32 mouse cellular contexts compared by ENCODE assay signal in the genomic region with DNA sequence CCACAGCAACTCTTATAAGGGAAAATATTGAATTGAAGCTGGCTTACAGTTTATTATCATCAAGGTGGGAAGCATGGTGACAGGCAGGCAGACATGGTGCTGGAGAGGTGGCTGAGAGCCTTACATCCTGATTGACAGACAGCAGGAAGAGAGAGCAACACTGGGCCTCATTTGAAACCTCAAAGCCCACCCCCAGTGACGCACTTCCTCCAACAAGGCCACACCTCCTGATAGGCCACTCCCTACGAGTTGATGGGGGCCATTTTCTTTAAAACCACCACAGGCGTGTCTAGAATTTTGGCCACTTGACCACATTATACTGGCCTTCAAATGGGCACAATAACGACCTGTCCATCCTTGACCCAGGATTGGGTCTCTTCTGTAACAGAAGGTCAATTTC. TPM values are rescaled to one million over a fixed set of nuclear protein-coding genes. Genes with fewer than 3 reads are reported as not detected.
A peak's percentile ranks its signal among the peaks of the same experiment; 100 is the strongest.
DNase-seq lines count a peak whose midpoint lies in the region; TF ChIP-seq lines count a peak whose summit lies in the region.
"Had no signal": no experiment of that assay in that cellular context is flagged by ENCODE, and none has a peak within 500 bp of the region (broad histone marks: within the 10 kb centered on the region; RNA-seq: fewer than 3 reads in every experiment).

No protein-coding gene starts in this region.

- intact Hi-C loops in left cerebral cortex, postnatal 4 days (cut with DNase I), result no loop called here

- no peaks in the 10 kb centered on the region for H3K27me3 ChIP-seq in ES-Bruce4 (ENCODE audit: control insufficient read depth, insufficient read depth, low read length, poor library complexity, severe bottlenecking)
- H3K27me3 ChIP-seq: embryonic facial prominence, embryonic 12.5 days; embryonic facial prominence, embryonic 15.5 days; forebrain, embryonic 12.5 days; heart, embryonic 12.5 days; heart, embryonic 15.5 days had no signal

- no peaks in the 10 kb centered on the region for H3K4me1 ChIP-seq in ES-Bruce4 (ENCODE audit: control insufficient read depth, insufficient read depth, low read length)

- no peak overlapping the region for H3K27ac ChIP-seq in ES-Bruce4 (ENCODE audit: insufficient read depth, low read length)
- H3K27ac ChIP-seq: embryonic facial prominence, embryonic 12.5 days; embryonic facial prominence, embryonic 15.5 days; forebrain, embryonic 12.5 days; heart, embryonic 15.5 days; hindbrain, embryonic 10.5 days; hindbrain, embryonic 14.5 days; hindbrain, postnatal 0 days had no signal

- TF ChIP-seq POLR2A in ES-Bruce4 (IDR thresholded peaks at IDR 0.05; ENCODE audit: insufficient read depth, low read length), result no peak

- TF ChIP-seq EP300 in ES-Bruce4 (IDR thresholded peaks at IDR 0.05; ENCODE audit: insufficient read depth, low read depth, low read length), result no peak

- H3K9ac ChIP-seq in ES-Bruce4 (ENCODE audit: low read depth, poor library complexity, severe bottlenecking), result no peak overlapping the region
- H3K9ac ChIP-seq: embryonic facial prominence, embryonic 12.5 days; embryonic facial prominence, embryonic 15.5 days; forebrain, embryonic 12.5 days; heart, embryonic 12.5 days; heart, embryonic 15.5 days; hindbrain, embryonic 14.5 days had no signal

- no peaks in the 10 kb centered on the region for H3K9me3 ChIP-seq in ES-Bruce4 (replicated peaks; ENCODE audit: control insufficient read depth, insufficient read depth, low read length, poor library complexity, severe bottlenecking)
- H3K9me3 ChIP-seq: embryonic facial prominence, embryonic 12.5 days; embryonic facial prominence, embryonic 15.5 days; forebrain, embryonic 12.5 days; G1E; heart, embryonic 15.5 days; hindbrain, embryonic 10.5 days had no signal

- peak; percentile 57 to 61 for DNase-seq in B cell, adult 2 months
- DNase-seq in R1 (ENCODE audit: low read depth, low spot score), result peak; percentile 92
- no peak for DNase-seq in left cerebral cortex, postnatal 4 days
- DNase-seq in liver, result no peak
- DNase-seq in gastrocnemius, adult 8-10 months (ENCODE audit: low spot score in 2 of 2), result no peak
- no peak for DNase-seq in cerebellum, adult 9-10 months
- DNase-seq: adrenal gland, postnatal 10 days; adrenal gland, postnatal 36 days; cerebellum, adult 18-20 months; cerebellum, adult 9-11 months; cerebellum, postnatal 25 days; gastrocnemius, postnatal 14 days; heart, adult 18-20 months; heart, postnatal 10 days; heart, postnatal 36 days; kidney, adult 18-20 months had no signal

- H3K4me3 ChIP-seq in ES-Bruce4 (ENCODE audit: low read depth, low read length), result peak overlapping the region; percentile 16; the same call in 1 of the 2 replicates
- H3K4me3 ChIP-seq: embryonic facial prominence, embryonic 12.5 days; embryonic facial prominence, embryonic 15.5 days; forebrain, embryonic 12.5 days; heart, embryonic 12.5 days; heart, embryonic 15.5 days; hindbrain, embryonic 10.5 days had no signal

- no peaks in the 10 kb centered on the region for H3K36me3 ChIP-seq in ES-Bruce4 (ENCODE audit: control insufficient read depth, insufficient read depth, low read length, poor library complexity, severe bottlenecking)
- H3K36me3 ChIP-seq: embryonic facial prominence, embryonic 12.5 days; forebrain, embryonic 12.5 days had no signal

- TF ChIP-seq CTCF in ES-Bruce4 (IDR thresholded peaks at IDR 0.05; ENCODE audit: low read depth, low read length), result no peak

RNA-seq across cellular contexts. Expression of a gene that starts 3.5 kb away (rescaled TPM):
- polyA plus RNA-seq in ES-Bruce4 (2011; ENCODE audit: insufficient read depth, insufficient read length, low read depth, missing spikeins), result 5.4 and 5.8 TPM in 2 replicates
- total RNA-seq in left cerebral cortex, postnatal 4 days (2021), result 1 to 10 TPM; 5.5 to 7.2 TPM
- 1 to 10 TPM; 4.3 to 8.2 (median 5.7) TPM for total RNA-seq in gastrocnemius, adult 8-10 months (2022)

RNA-seq across cellular contexts. Expression of a gene that starts 11.5 kb away (rescaled TPM):
- polyA plus RNA-seq in ES-Bruce4 (2011; ENCODE audit: insufficient read depth, insufficient read length, low read depth, missing spikeins), result not detected in 2 replicates
- not detected for total RNA-seq in left cerebral cortex, postnatal 4 days (2021)
- total RNA-seq in gastrocnemius, adult 8-10 months (2022), result not detected
- total RNA-seq: adrenal gland, adult 18-20 months; adrenal gland, postnatal 10 days; adrenal gland, postnatal 36 days; common myeloid progenitor, adult 5-6 weeks; G1E; gastrocnemius, adult 18-20 months; gastrocnemius, postnatal 14 days; heart, adult 18-20 months; heart, postnatal 10 days; heart, postnatal 36 days; hindbrain, postnatal 0 days had no signal
- polyA plus RNA-seq: embryonic facial prominence, embryonic 12.5 days; embryonic facial prominence, embryonic 15.5 days; G1E; gonadal fat pad, adult 2 months; heart, embryonic 12.5 days; heart, embryonic 15.5 days; hindbrain, embryonic 10.5 days; hindbrain, embryonic 14.5 days; inflammation-experienced regulatory T-cells, adult 6 months; intestine, embryonic 16.5 days had no signal

RNA-seq across cellular contexts. Expression of a gene that starts 14.5 kb away (rescaled TPM):
- 0.17 and 0.21 TPM in 2 replicates for polyA plus RNA-seq in ES-Bruce4 (2011; ENCODE audit: insufficient read depth, insufficient read length, low read depth, missing spikeins)
- 10 to 100 TPM; 11.2 to 12.4 TPM for total RNA-seq in left cerebral cortex, postnatal 4 days (2021)
- not detected for total RNA-seq in gastrocnemius, adult 8-10 months (2022)
- total RNA-seq: common myeloid progenitor, adult 5-6 weeks; G1E; gastrocnemius, adult 18-20 months; gastrocnemius, postnatal 14 days; heart, adult 18-20 months; heart, postnatal 10 days; heart, postnatal 36 days had no signal
- polyA plus RNA-seq: G1E; heart, embryonic 12.5 days; heart, embryonic 15.5 days had no signal

RNA-seq across cellular contexts. Expression of a gene that starts 36.2 kb away (rescaled TPM):
- 95.2 and 95.3 TPM in 2 replicates for polyA plus RNA-seq in ES-Bruce4 (2011; ENCODE audit: insufficient read depth, insufficient read length, low read depth, missing spikeins)
- 100 to 1,000 TPM; 168 to 174 TPM for total RNA-seq in left cerebral cortex, postnatal 4 days (2021)
- total RNA-seq in gastrocnemius, adult 8-10 months (2022), result 10 to 100 TPM; 41.4 to 50.9 (median 42.2) TPM

Comparison
In these comparisons a context has a peak if more than half of its experiments do, and no peak if none do; other contexts are left out.
1. DNase-seq: peak in B cell, adult 2 months (2 of 2) and R1 (single experiment); none in left cerebral cortex, postnatal 4 days (single experiment), liver (single experiment), gastrocnemius, adult 8-10 months (0 of 2) and cerebellum, adult 9-10 months (single experiment).
2. RNA of a gene that starts 14.5 kb away (total RNA-seq): 11.2 to 12.4 TPM in left cerebral cortex, postnatal 4 days; not detected in gastrocnemius, adult 8-10 months; every median in the first group is over 10 times any median in the second.